Mouse (Mus musculus): ENCODE measurements around the gene Slc7a14. TPM values are rescaled to one million over a fixed set of nuclear protein-coding genes. Genes with fewer than 3 reads are reported as not detected.
A peak's percentile ranks its signal among the peaks of the same experiment; 100 is the strongest.

The Slc7a14 gene
- polyA plus RNA-seq, 1 experiment from 2014 or later, result 0.34 TPM

DNA sequence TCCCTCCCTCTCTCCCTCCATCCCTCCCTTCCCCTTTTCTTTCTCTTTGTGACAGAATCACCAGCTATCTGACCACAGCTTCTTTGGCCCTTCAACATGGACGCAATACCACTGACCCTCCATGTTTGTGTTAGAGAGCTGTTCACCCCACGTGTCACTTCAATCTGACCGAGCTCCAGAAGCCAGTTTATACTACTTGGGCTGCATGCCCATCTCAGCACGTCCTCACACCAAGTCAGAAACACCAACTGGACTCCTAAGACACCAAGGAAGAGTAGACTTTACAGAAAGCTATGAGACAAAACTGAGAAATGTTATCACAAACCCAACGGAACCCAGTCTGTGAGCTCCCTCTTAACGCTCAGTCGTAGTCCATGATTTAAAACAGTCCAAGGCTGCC lies 43.2 kb downstream of the Slc7a14 start:
- TF ChIP-seq CTCF (IDR thresholded peaks at IDR 0.05; ENCODE audit: low read depth), result no peak
- Histone ChIP-seq H3K4me1 (replicated peaks; ENCODE audit: control insufficient read depth, insufficient read depth, low read length) (no peaks in the 10 kb centered on the region), H3K9me3 (ENCODE audit: control insufficient read depth) (no peaks in the 10 kb centered on the region), H3K36me3 (ENCODE audit: control insufficient read depth, insufficient read depth) (no peaks in the 10 kb centered on the region), H3K27ac (ENCODE audit: low read depth, low read length) (no peak overlapping the region), H3K9ac (ENCODE audit: low read depth, low read length) (no peak overlapping the region), H3K4me3 (ENCODE audit: low read depth, low read length) (no peak overlapping the region), H3K27me3 (replicated peaks; ENCODE audit: control insufficient read depth, insufficient read depth, low read length) (no peaks in the 10 kb centered on the region), H3K4me2 (replicated peaks; ENCODE audit: low read depth) (no peak overlapping the region)
- WGBS, result 91% methylated on average over 7 of the region's 7 CpGs
- no peak for ATAC-seq

DNA sequence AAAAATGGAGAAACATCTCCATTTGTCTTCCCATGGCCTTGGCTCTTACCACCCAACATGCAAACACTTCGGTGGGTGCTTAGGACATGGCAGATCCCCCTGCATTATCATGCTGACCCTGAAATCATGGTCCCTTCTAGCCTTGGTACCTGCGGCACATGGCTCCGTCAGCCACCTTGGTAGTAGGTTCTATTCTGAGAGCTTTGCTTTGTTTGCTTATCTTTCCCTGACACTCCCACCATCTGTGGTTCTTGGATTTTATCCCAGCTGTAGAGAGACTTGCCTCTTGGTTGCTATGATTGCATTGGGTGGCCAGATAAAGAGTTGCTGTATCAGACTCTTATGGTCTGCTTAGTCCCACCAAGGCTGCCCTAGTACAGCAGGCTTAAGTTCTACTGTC lies 46.6 kb downstream of the Slc7a14 start:
- no peak overlapping the region for H3K4me2 ChIP-seq (replicated peaks; ENCODE audit: low read depth)
- no peaks in the 10 kb centered on the region for H3K27me3 ChIP-seq (replicated peaks; ENCODE audit: control insufficient read depth, insufficient read depth, low read length)
- TF ChIP-seq CTCF (IDR thresholded peaks at IDR 0.05; ENCODE audit: low read depth), result no peak
- 0 out of 2 replicates have a peak, but pooled peaks cover 3% of the 10 kb centered on the region for H3K4me1 ChIP-seq (replicated peaks; ENCODE audit: control insufficient read depth, insufficient read depth, low read length)
- no peak overlapping the region for H3K4me3 ChIP-seq (ENCODE audit: low read depth, low read length)
- no peaks in the 10 kb centered on the region for H3K9me3 ChIP-seq (ENCODE audit: control insufficient read depth)
- ATAC-seq, result no peak
- no peaks in the 10 kb centered on the region for H3K36me3 ChIP-seq (ENCODE audit: control insufficient read depth, insufficient read depth)
- no peak overlapping the region for H3K9ac ChIP-seq (ENCODE audit: low read depth, low read length)
- WGBS, result 81% methylated on average over 3 of the region's 3 CpGs
- no peak overlapping the region for H3K27ac ChIP-seq (ENCODE audit: low read depth, low read length)

DNA sequence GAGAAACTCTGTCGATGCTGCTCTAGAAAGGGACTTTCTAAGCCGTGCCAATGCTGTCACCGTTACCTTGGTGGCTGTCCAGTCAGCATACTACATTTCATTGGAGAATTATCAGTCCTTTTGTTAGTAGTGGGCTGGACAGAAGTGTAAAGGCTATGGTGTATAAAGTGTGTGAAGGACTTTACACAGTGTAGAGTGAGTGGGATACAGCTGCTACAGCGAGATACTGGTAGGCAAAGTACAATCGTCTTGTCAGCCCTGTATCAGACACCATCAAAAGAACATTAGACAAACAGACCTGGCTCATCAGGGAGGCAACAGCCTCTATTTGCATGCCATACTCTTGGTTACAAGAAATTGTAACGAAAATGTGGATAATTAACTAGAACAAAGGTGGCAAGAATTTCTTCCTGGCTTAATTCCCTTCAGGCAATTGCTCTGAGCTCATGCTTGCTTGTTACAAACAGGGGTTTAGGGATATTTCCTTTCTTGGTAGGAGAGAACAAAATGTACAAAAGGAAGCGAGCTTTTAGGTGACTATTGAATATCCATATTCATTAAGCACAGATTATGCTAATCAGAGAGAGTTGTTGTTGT lies 48.7 kb downstream of the Slc7a14 start:
- Histone ChIP-seq H3K9me3 (ENCODE audit: control insufficient read depth) (no peaks in the 10 kb centered on the region), H3K4me1 (replicated peaks; ENCODE audit: control insufficient read depth, insufficient read depth, low read length) (0 out of 2 replicates have a peak, but pooled peaks cover 3% of the 10 kb centered on the region), H3K27ac (ENCODE audit: low read depth, low read length) (no peak overlapping the region), H3K27me3 (replicated peaks; ENCODE audit: control insufficient read depth, insufficient read depth, low read length) (no peaks in the 10 kb centered on the region), H3K9ac (ENCODE audit: low read depth, low read length) (no peak overlapping the region), H3K4me3 (ENCODE audit: low read depth, low read length) (no peak overlapping the region), H3K36me3 (ENCODE audit: control insufficient read depth, insufficient read depth) (no peaks in the 10 kb centered on the region), H3K4me2 (replicated peaks; ENCODE audit: low read depth) (no peak overlapping the region)
- TF ChIP-seq CTCF (IDR thresholded peaks at IDR 0.05; ENCODE audit: low read depth), result no peak
- 58% methylated on average over 7 of the region's 7 CpGs for WGBS
- no peak for ATAC-seq

DNA sequence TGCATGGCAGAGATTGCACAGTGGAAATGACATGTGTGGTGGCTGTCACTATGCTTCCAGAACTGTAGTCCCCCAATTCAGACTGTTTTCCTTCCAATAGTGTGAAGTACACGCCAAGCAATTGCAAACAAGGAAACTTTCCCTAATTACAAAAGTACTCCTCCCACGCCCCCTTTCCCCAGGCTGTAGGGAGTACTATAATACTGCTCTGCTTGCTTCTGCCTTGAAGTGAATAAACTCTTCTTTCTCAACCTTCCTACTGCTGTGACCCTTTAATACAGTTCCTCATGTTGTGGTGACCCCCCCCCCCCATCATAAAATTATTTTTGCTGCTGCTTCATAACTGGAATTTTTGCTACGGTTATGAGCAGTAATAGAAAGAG lies 49.2 kb downstream of the Slc7a14 start:
- Histone ChIP-seq H3K36me3 (ENCODE audit: control insufficient read depth, insufficient read depth) (no peaks in the 10 kb centered on the region), H3K9me3 (ENCODE audit: control insufficient read depth) (no peaks in the 10 kb centered on the region), H3K4me2 (replicated peaks; ENCODE audit: low read depth) (no peak overlapping the region), H3K27me3 (replicated peaks; ENCODE audit: control insufficient read depth, insufficient read depth, low read length) (no peaks in the 10 kb centered on the region), H3K4me3 (ENCODE audit: low read depth, low read length) (no peak overlapping the region), H3K9ac (ENCODE audit: low read depth, low read length) (no peak overlapping the region), H3K4me1 (replicated peaks; ENCODE audit: control insufficient read depth, insufficient read depth, low read length) (0 out of 2 replicates have a peak, but pooled peaks cover 3% of the 10 kb centered on the region), H3K27ac (ENCODE audit: low read depth, low read length) (no peak overlapping the region)
- WGBS, result 40% methylated on average over 3 of the region's 3 CpGs
- no peak for TF ChIP-seq CTCF (IDR thresholded peaks at IDR 0.05; ENCODE audit: low read depth)
- no peak for ATAC-seq

DNA sequence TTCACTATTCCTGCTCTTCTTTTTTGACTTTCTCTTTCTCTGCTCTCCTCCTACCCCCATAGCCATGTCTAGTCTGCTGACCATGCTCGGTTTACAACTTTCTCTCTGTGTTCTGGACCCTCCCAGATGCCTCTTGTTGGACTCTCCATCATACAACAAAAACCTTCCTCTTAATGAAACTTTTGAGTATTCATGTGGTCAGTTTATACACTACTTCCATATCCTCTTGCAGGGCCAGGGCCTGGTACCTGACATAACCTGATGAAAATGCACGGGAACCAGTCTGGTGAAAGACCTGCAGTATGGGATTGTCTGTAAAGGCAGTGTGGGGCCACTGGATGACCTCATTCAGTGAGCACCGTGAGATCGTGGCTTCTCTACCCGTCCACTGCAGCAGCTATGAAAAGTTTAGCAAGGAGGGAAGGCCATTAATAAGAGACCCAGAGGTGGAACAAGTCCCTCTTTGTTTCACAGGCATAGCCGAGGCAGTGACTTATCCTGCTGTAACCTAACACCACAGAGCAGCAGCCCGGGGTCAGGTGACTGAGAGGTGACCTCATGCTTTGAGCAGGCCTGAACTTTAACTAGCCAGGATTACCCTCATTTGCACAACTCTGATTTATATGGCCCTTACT lies 49.7 kb downstream of the Slc7a14 start:
- TF ChIP-seq CTCF (IDR thresholded peaks at IDR 0.05; ENCODE audit: low read depth), result no peak
- no peak overlapping the region for H3K4me2 ChIP-seq (replicated peaks; ENCODE audit: low read depth)
- peak; percentile 95 for ATAC-seq
- H3K9me3 ChIP-seq (ENCODE audit: control insufficient read depth), result no peaks in the 10 kb centered on the region
- WGBS, result 18% methylated on average over 7 of the region's 7 CpGs
- H3K27ac ChIP-seq (ENCODE audit: low read depth, low read length), result no peak overlapping the region
- no peaks in the 10 kb centered on the region for H3K27me3 ChIP-seq (replicated peaks; ENCODE audit: control insufficient read depth, insufficient read depth, low read length)
- H3K36me3 ChIP-seq (ENCODE audit: control insufficient read depth, insufficient read depth), result no peaks in the 10 kb centered on the region
- H3K4me1 ChIP-seq (replicated peaks; ENCODE audit: control insufficient read depth, insufficient read depth, low read length), result 0 out of 2 replicates have a peak, but pooled peaks cover 3% of the 10 kb centered on the region
- H3K4me3 ChIP-seq (ENCODE audit: low read depth, low read length), result no peak overlapping the region
- no peak overlapping the region for H3K9ac ChIP-seq (ENCODE audit: low read depth, low read length)

GRCm38 (mm10) chr3:31259553-31260255 lies 50.5 kb downstream of the Slc7a14 start:
- Histone ChIP-seq H3K4me3 (ENCODE audit: low read depth, low read length) (no peak overlapping the region), H3K27me3 (replicated peaks; ENCODE audit: control insufficient read depth, insufficient read depth, low read length) (no peaks in the 10 kb centered on the region), H3K4me1 (replicated peaks; ENCODE audit: control insufficient read depth, insufficient read depth, low read length) (0 out of 2 replicates have a peak, but pooled peaks cover 3% of the 10 kb centered on the region), H3K9me3 (ENCODE audit: control insufficient read depth) (no peaks in the 10 kb centered on the region), H3K36me3 (ENCODE audit: control insufficient read depth, insufficient read depth) (no peaks in the 10 kb centered on the region), H3K9ac (ENCODE audit: low read depth, low read length) (no peak overlapping the region), H3K4me2 (replicated peaks; ENCODE audit: low read depth) (no peak overlapping the region), H3K27ac (ENCODE audit: low read depth, low read length) (no peak overlapping the region)
- ATAC-seq, result no peak; the same call in 1 of the 2 replicates
- no peak for TF ChIP-seq CTCF (IDR thresholded peaks at IDR 0.05; ENCODE audit: low read depth)
- 46% methylated on average over 7 of the region's 7 CpGs for WGBS

Data from intestine, postnatal 0 days (tissue).